Mouse (Mus musculus): ENCODE measurements around the gene Gm6040. TPM values are rescaled to one million over a fixed set of nuclear protein-coding genes. Genes with fewer than 3 reads are reported as not detected.

Gene Gm6040
- not detected in 2 replicates for polyA plus RNA-seq (2015; fragmentation: Nextera tagmentation; extraction: Ambion mirVana)

DNA sequence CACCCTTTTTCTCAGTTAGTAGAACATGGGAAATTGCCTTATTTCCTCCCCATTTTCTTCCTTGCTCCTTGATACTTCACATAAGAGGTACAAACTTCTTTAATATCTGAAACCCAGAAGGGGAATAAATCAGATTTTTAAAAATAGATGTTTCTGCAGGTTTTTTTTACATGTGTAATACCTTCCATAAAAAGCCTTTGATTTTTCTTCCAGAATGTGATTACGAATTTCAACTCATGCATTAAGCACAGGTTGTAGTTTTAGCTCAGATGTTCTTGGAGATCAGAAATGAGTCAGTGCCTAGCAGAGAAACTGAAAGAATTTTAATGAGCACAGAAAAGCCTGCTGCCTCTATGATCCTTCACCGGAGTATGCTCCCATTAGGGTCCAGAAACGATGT lies at the start of gene Gm6040:
Gm6040 (minus strand) TSS at position 101 of the 400 bp plus-strand sequence.
- Histone ChIP-seq H3K9ac (no peak within 1 kb of the TSS), H3K9me3 (peaks cover 14% of the 10 kb centered on the region; the same call in 1 of the 2 replicates), H3K27ac (no peak within 1 kb of the TSS), H3K4me2 (no peak within 1 kb of the TSS), H3K36me3 (no peaks in the 10 kb centered on the region), H3K27me3 (no peaks in the 10 kb centered on the region), H3K4me3 (no peak within 1 kb of the TSS), H3K4me1 (no peaks in the 10 kb centered on the region)
- 72% methylated on average over 3 of the region's 3 CpGs for WGBS
- ATAC-seq (ENCODE audit: insufficient number of reproducible peaks, insufficient read depth, low FRiP score, low TSS enrichment, low read depth), result no peak

DNA sequence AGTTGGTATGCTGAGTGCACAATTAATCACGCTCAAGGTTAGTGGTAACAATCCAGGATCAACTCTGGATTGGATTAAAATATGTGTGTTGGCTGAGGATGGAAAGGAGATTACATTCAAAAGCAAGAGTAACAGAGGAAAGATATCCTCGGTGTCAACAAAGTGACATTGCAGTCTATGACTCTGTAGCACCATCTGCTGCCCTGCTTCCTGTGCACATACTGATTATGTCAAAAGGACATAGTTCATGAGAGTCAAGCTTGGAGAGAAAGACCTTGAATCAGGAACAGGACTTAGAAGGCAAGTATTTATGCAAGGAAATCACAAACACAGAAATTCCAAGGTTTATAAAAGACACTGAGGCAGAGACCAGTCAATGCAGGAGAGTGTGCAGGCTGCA lies 42.7 kb upstream of the Gm6040 start:
- Histone ChIP-seq H3K27ac (no peak overlapping the region), H3K27me3 (no peaks in the 10 kb centered on the region), H3K4me1 (no peaks in the 10 kb centered on the region), H3K4me2 (no peak overlapping the region), H3K9me3 (peaks cover 9% of the 10 kb centered on the region; the same call in 1 of the 2 replicates), H3K36me3 (no peaks in the 10 kb centered on the region), H3K9ac (no peak overlapping the region), H3K4me3 (no peak overlapping the region)
- WGBS, result 75% methylated on average over 2 of the region's 2 CpGs
- ATAC-seq (ENCODE audit: insufficient number of reproducible peaks, insufficient read depth, low FRiP score, low TSS enrichment, low read depth), result no peak

DNA sequence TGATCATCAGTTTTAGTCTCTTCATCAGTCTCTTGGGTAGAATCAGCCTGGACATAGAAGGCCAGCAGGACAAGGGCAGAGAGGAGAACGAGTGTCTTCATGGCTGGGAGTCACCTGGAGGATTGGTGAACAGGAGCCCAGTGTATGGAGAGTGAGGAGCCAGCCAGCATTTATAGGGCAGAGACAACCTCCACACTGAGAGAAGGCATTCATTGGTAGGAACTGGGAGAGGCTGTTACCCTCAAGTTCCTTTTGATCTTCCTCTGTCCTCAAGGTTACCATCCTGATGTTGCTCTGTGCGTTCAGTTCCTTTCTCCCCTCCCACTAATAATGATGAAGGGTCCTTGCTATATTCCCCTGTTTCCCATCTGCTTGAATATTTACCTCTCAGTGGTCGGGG lies 22.7 kb upstream of the Gm6040 start, which contains the start of gene AY761185:
AY761185 (minus strand) TSS at position 101 of the 400 bp plus-strand sequence.
- ATAC-seq (ENCODE audit: insufficient number of reproducible peaks, insufficient read depth, low FRiP score, low TSS enrichment, low read depth), result no peak
- H3K36me3 ChIP-seq, result no peaks in the 10 kb centered on the region
- no peak within 1 kb of the TSS for H3K4me2 ChIP-seq
- H3K4me1 ChIP-seq, result no peaks in the 10 kb centered on the region
- H3K27me3 ChIP-seq, result no peaks in the 10 kb centered on the region
- no peak within 1 kb of the TSS for H3K27ac ChIP-seq
- H3K9me3 ChIP-seq, result peaks cover 9% of the 10 kb centered on the region
- H3K9ac ChIP-seq, result no peak within 1 kb of the TSS
- H3K4me3 ChIP-seq, result no peak within 1 kb of the TSS
- WGBS, result 73% methylated on average over 3 of the region's 3 CpGs

DNA sequence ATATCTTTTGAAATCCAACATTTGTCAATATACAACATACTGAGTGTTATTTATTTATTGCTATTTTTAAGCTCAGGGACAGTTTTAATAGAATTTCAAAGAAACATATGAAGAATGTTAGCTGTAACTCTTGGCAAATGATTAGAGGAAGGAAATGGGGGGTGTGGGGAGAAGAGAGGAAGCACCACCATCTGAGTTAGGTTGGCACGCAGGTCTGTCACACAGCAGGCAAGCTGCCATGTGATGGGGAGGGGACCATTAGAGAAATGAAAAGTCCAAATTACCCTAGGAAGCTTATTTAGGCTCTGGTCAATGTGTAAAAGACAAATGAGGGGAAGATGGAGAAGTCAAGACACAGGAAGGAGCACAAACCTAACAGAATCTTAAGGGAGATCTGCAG lies 9.6 kb downstream of the Gm6040 start:
- no peaks in the 10 kb centered on the region for H3K4me1 ChIP-seq
- H3K9me3 ChIP-seq, result 0 out of 2 replicates have a peak, but pooled peaks cover 6% of the 10 kb centered on the region
- no peaks in the 10 kb centered on the region for H3K27me3 ChIP-seq
- no peak overlapping the region for H3K4me2 ChIP-seq
- 84% methylated on average over 1 of the region's 1 CpGs for WGBS
- no peak overlapping the region for H3K9ac ChIP-seq
- H3K4me3 ChIP-seq, result no peak overlapping the region
- no peak overlapping the region for H3K27ac ChIP-seq
- no peaks in the 10 kb centered on the region for H3K36me3 ChIP-seq
- no peak for ATAC-seq (ENCODE audit: insufficient number of reproducible peaks, insufficient read depth, low FRiP score, low TSS enrichment, low read depth)

DNA sequence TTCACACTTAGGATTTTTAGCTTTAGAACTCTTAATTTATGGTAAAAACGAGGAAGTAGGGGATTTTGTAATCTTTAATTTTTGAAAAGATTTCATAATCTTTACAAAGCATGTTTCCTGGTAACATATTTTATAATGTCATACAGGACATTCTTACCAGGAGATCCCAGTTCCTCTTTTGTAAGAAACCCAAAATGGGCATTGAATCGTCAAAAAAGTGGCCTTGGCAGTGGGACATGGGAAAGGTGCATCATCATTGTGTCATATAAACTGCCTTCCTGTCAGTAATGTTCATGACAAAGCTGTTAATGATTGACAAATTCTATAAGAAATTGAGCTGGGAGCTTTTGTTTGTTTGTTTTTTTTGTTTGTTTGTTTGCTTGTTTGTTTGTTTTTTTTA lies 13.6 kb downstream of the Gm6040 start:
- H3K27ac ChIP-seq, result no peak overlapping the region
- no peaks in the 10 kb centered on the region for H3K4me1 ChIP-seq
- no peak overlapping the region for H3K9ac ChIP-seq
- no peaks in the 10 kb centered on the region for H3K9me3 ChIP-seq
- H3K27me3 ChIP-seq, result no peaks in the 10 kb centered on the region
- no peaks in the 10 kb centered on the region for H3K36me3 ChIP-seq
- no peak for ATAC-seq (ENCODE audit: insufficient number of reproducible peaks, insufficient read depth, low FRiP score, low TSS enrichment, low read depth)
- H3K4me2 ChIP-seq, result no peak overlapping the region
- no peak overlapping the region for H3K4me3 ChIP-seq
- 61% methylated on average over 2 of the region's 2 CpGs for WGBS

DNA sequence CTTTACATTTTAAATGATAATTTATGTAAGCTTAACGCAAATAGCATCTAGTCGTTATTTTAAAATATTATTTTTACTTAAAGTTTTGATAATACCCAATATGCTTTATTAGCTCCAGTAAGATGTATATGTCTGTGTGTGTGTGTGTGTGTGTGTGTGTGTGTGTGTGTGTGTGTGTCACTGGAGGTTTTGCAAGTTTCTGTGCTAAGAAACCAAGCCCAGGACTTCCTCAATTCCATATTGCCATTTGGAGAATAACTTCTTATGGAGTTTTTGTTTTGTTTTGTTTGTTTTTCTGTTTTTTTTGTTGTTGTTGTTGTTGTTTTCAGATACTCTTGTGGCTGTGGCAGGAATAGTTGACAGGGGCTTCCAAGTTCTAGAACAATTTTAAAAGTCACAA lies 14.8 kb downstream of the Gm6040 start:
- H3K4me1 ChIP-seq, result no peaks in the 10 kb centered on the region
- no peak overlapping the region for H3K9ac ChIP-seq
- H3K27me3 ChIP-seq, result no peaks in the 10 kb centered on the region
- no peak overlapping the region for H3K4me2 ChIP-seq
- ATAC-seq (ENCODE audit: insufficient number of reproducible peaks, insufficient read depth, low FRiP score, low TSS enrichment, low read depth), result no peak
- H3K9me3 ChIP-seq, result no peaks in the 10 kb centered on the region
- WGBS, result 87% methylated on average over 2 of the region's 2 CpGs
- no peak overlapping the region for H3K27ac ChIP-seq
- no peak overlapping the region for H3K4me3 ChIP-seq
- no peaks in the 10 kb centered on the region for H3K36me3 ChIP-seq

DNA sequence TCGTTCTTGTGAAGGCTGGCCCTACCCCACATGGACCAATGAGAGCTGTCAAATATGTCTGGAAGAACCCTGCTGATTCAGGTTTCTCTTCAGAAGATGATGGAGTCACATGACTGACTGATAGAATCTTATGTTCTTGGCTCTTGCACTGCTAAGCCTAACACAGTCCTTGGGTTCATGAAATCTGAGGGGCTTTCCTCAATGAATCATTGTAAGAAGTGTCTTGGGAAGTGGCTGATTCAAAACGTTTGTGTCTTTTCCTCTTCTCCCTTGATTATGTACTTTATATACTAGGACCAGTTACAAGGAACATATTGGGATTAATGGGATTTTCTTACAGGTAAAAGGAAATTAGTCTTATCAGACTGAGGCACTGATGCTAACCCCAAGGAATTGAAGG lies 19.3 kb downstream of the Gm6040 start, which contains the start of gene Gm15056:
Gm15056 (minus strand) TSS at position 101 of the 400 bp plus-strand sequence.
- 50% methylated on average over 2 of the region's 2 CpGs for WGBS
- Histone ChIP-seq H3K4me2 (no peak within 1 kb of the TSS), H3K9me3 (peaks cover 6% of the 10 kb centered on the region), H3K4me1 (no peaks in the 10 kb centered on the region), H3K27me3 (no peaks in the 10 kb centered on the region), H3K36me3 (no peaks in the 10 kb centered on the region), H3K4me3 (no peak within 1 kb of the TSS), H3K9ac (no peak within 1 kb of the TSS), H3K27ac (no peak within 1 kb of the TSS)
- no peak for ATAC-seq (ENCODE audit: insufficient number of reproducible peaks, insufficient read depth, low FRiP score, low TSS enrichment, low read depth)

DNA sequence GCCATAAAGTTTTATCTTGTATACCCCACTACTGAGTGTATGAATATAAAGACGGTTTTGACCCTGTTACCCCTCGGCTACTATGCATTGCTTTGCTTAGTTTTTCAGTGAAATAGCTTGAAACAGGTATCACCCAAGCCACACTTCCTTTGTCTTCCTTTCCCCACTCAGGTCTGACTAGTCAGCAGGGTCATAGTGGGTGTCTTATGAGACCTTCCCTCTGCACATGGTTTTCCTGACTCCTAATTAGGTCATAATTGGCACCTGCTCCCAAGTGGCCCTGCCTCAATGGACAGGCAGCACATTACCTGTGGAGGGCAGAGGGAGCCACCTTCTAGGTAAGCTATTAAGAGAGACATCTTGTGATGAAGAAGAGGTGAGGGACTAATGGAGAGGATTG lies 29.5 kb downstream of the Gm6040 start, which contains the start of gene Defb33:
Defb33 (plus strand) TSS at position 301 of the 400 bp plus-strand sequence.
- Histone ChIP-seq H3K9ac (no peak within 1 kb of the TSS), H3K9me3 (peaks cover 26% of the 10 kb centered on the region), H3K4me1 (no peaks in the 10 kb centered on the region), H3K4me2 (no peak within 1 kb of the TSS), H3K27me3 (no peaks in the 10 kb centered on the region), H3K4me3 (no peak within 1 kb of the TSS), H3K27ac (no peak within 1 kb of the TSS), H3K36me3 (no peaks in the 10 kb centered on the region)
- ATAC-seq (ENCODE audit: insufficient number of reproducible peaks, insufficient read depth, low FRiP score, low TSS enrichment, low read depth), result no peak
- WGBS, result 88% methylated on average over 2 of the region's 2 CpGs

DNA sequence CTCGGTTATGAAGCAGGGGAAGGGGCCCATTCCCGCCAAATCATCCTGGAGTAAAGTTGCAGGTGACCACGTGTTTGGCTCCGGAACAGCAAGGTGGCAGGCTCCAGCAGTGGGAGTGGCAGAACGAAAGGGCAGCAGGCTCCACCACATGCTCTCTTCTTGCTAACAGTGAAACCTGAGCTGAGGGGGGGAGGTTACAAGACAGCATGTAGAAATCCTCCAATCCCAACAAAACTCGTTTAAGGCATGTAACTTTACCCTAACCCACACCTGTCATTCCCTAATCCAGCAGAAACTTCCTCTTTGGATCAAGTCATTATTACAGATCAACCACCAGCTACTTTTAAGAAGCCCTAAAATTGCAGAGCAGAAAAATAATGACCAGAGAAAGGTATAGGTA lies 47.3 kb downstream of the Gm6040 start:
- H3K4me1 ChIP-seq, result no peaks in the 10 kb centered on the region
- no peaks in the 10 kb centered on the region for H3K27me3 ChIP-seq
- WGBS, result 39% methylated on average over 6 of the region's 6 CpGs
- H3K27ac ChIP-seq, result no peak overlapping the region
- H3K9me3 ChIP-seq, result peaks cover 11% of the 10 kb centered on the region; the same call in 1 of the 2 replicates
- no peak overlapping the region for H3K4me3 ChIP-seq
- H3K9ac ChIP-seq, result no peak overlapping the region
- ATAC-seq (ENCODE audit: insufficient number of reproducible peaks, insufficient read depth, low FRiP score, low TSS enrichment, low read depth), result no peak
- H3K4me2 ChIP-seq, result no peak overlapping the region
- H3K36me3 ChIP-seq, result no peaks in the 10 kb centered on the region

Other genes with a start within 250 kb of the Gm6040 start
- not detected in 2 replicates for gene Defb33, start 29.4 kb downstream of the Gm6040 start, polyA plus RNA-seq (2015; fragmentation: Nextera tagmentation; extraction: Ambion mirVana)
- gene Gm15056, start 19.4 kb downstream of the Gm6040 start, polyA plus RNA-seq (2015; fragmentation: Nextera tagmentation; extraction: Ambion mirVana), result not detected in 2 replicates
- gene AY761185, start 22.6 kb upstream of the Gm6040 start, polyA plus RNA-seq (2015; fragmentation: Nextera tagmentation; extraction: Ambion mirVana), result not detected in 2 replicates
- gene Defa21, start 103.5 kb upstream of the Gm6040 start, polyA plus RNA-seq (2015; fragmentation: Nextera tagmentation; extraction: Ambion mirVana), result 1.2 TPM in 1 of 2 replicates, not detected in the other
- not detected in 2 replicates for gene Defa23, start 133.0 kb upstream of the Gm6040 start, polyA plus RNA-seq (2015; fragmentation: Nextera tagmentation; extraction: Ambion mirVana)
- not detected in 2 replicates for gene Defa35, start 143.0 kb upstream of the Gm6040 start, polyA plus RNA-seq (2015; fragmentation: Nextera tagmentation; extraction: Ambion mirVana)
- not detected in 2 replicates for gene Defa25, start 162.4 kb upstream of the Gm6040 start, polyA plus RNA-seq (2015; fragmentation: Nextera tagmentation; extraction: Ambion mirVana)
- not detected in 2 replicates for gene Gm14851, start 174.0 kb upstream of the Gm6040 start, polyA plus RNA-seq (2015; fragmentation: Nextera tagmentation; extraction: Ambion mirVana)
- not detected in 2 replicates for gene Defa30, start 212.6 kb upstream of the Gm6040 start, polyA plus RNA-seq (2015; fragmentation: Nextera tagmentation; extraction: Ambion mirVana)
- 1.8 TPM in 1 of 2 replicates, not detected in the other for gene Defa22, start 240.2 kb upstream of the Gm6040 start, polyA plus RNA-seq (2015; fragmentation: Nextera tagmentation; extraction: Ambion mirVana)